Mouse (Mus musculus) testis, adult 2 months (tissue): ENCODE data around the gene Lrrk1. TPM values are rescaled to one million over a fixed set of nuclear protein-coding genes. Genes with fewer than 3 reads are reported as not detected.

Experiments used
- H3K27ac ChIP-seq: fragments of 200-500 bp; 2 replicates; pipeline ENCODE4 v1.5.1; 2012; ENCODE audit warnings: low read depth, low read length; ENCODE audit not compliant: control insufficient read depth, insufficient read depth
- H3K27me3 ChIP-seq: fragments of 200-500 bp; 2 replicates; pipeline ENCODE4 v1.6.1; 2012; ENCODE audit warnings: mild to moderate bottlenecking, low read length, moderate library complexity; ENCODE audit not compliant: control insufficient read depth, insufficient read depth
- H3K36me3 ChIP-seq: fragments of 200-500 bp; 2 replicates; pipeline ENCODE4 v1.6.1; 2012; ENCODE audit warnings: mild to moderate bottlenecking, low read length; ENCODE audit not compliant: control insufficient read depth, insufficient read depth
- H3K4me1 ChIP-seq: fragments of 200-500 bp; 2 replicates; pipeline ENCODE4 v1.6.1; 2012; ENCODE audit warnings: low read length; ENCODE audit not compliant: control insufficient read depth, insufficient read depth
- H3K4me3 ChIP-seq: fragments of 200-500 bp; 2 replicates; pipeline ENCODE4 v1.5.1; 2012; ENCODE audit warnings: low read depth, mild to moderate bottlenecking, low read length, moderate library complexity, mixed read lengths; ENCODE audit not compliant: control insufficient read depth
- CTCF ChIP-seq: fragments of 200-500 bp; IDR thresholded peaks from 2 replicates; pipeline ENCODE4 v1.5.1; 2012; ENCODE audit warnings: low read depth, mild to moderate bottlenecking, inconsistent platforms, low read length, moderate library complexity; ENCODE audit not compliant: control insufficient read depth, insufficient read depth, insufficient replicate concordance
- POLR2A ChIP-seq: fragments of 200-500 bp; IDR thresholded peaks from 2 replicates; pipeline ENCODE4 v1.6.1; 2012; ENCODE audit warnings: low read depth, mild to moderate bottlenecking, inconsistent platforms, low read length, moderate library complexity; ENCODE audit not compliant: control insufficient read depth
- polyA plus RNA-seq: library from polyadenylated mRNA; depleted of rRNA; stranded (reverse); fragments of >200 nt; gene quantifications from 2 replicates; pipeline ENCODE4 v1.2.3, GENCODE M21; 2012

Lrrk1 gene
- polyA plus RNA-seq, 1 experiment: 2.3 TPM

GRCm38 (mm10) chr7:66413093-66413492, 24.9 kb upstream of the Lrrk1 start:
- TF ChIP-seq POLR2A: no peak
- no peak for TF ChIP-seq CTCF
- Histone ChIP-seq H3K27ac (no peak overlapping the region), H3K4me1 (no peaks in the 10 kb centered on the region), H3K4me3 (no peak overlapping the region), H3K27me3 (no peaks in the 10 kb centered on the region), H3K36me3 (no peaks in the 10 kb centered on the region)

GRCm38 (mm10) chr7:66409433-66409832, 21.3 kb upstream of the Lrrk1 start:
- no peaks in the 10 kb centered on the region for H3K36me3 ChIP-seq
- H3K27me3 ChIP-seq: no peaks in the 10 kb centered on the region
- no peak overlapping the region for H3K4me3 ChIP-seq
- TF ChIP-seq CTCF: peak; percentile 55; the same call in 1 of the 2 replicates
- no peak for TF ChIP-seq POLR2A
- peaks cover 10% of the 10 kb centered on the region for H3K4me1 ChIP-seq
- no peak overlapping the region for H3K27ac ChIP-seq

DNA sequence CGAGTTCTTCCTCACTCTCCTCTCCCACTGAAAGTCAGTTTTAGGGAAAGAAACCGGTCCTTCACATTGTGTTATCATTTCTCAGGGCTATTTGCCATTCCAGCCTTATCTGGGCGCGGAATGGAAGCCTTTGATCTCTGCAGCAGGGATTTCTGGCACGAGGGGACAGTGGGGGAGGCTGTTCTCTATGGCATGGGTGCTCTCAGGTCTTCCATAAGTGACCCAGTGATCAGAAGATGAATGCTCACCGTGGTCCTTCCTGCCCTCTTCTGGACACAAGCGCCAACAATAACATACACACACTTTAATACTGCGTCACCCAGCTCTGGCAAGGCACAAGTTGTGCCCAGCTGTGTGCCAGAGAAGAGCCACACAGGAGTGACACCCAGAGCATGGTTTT, 18.8 kb upstream of the Lrrk1 start:
- Histone ChIP-seq H3K27me3 (no peaks in the 10 kb centered on the region), H3K36me3 (no peaks in the 10 kb centered on the region), H3K4me3 (no peak overlapping the region), H3K4me1 (peaks cover 13% of the 10 kb centered on the region), H3K27ac (peak overlapping the region; percentile 29; the same call in 1 of the 2 replicates)
- TF ChIP-seq CTCF (no peak), POLR2A (no peak)

DNA sequence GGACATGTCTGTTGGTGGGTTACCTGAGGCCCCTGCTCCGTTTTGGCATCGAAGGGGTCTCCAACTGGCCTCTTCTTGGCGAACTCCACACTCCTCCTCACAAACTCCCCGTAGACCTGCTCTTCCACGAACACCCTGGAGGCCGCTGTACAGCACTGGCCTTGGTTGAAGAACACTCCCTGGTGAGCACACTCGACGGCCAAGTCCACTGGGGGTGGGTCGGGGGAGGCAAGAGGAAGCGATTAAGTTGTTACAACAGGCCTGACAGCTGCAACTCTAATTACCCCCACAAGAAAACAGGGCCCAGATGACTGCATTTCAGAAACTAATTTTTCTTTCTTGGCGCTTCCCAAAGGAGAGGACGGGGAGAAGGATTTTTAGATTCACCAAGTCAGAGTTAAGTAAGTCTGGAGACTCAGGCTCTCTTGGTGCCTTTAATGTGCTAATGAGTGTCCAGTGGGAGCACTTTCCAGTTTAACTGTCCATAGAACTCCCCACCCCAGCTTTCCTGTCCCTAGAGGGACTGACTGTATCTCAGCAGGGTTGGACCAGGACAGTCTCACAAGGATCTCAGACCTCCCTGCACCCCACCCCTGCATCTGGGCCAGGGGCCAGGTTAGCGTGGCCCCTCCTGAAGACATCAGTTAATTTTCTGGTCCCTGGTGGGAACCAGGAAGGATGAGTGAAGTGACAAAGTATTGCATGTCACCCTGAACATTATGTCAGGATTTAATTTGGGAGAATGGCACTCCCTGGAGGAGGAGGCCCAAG, 18.0 kb upstream of the Lrrk1 start:
- no peaks in the 10 kb centered on the region for H3K36me3 ChIP-seq
- peaks cover 13% of the 10 kb centered on the region for H3K4me1 ChIP-seq
- H3K4me3 ChIP-seq: peak overlapping the region; percentile 12; the same call in 1 of the 2 replicates
- TF ChIP-seq POLR2A (peak; percentile 22; the same call in 1 of the 2 replicates), CTCF (no peak)
- H3K27ac ChIP-seq: peak overlapping the region; percentile 92
- H3K27me3 ChIP-seq: no peaks in the 10 kb centered on the region

DNA sequence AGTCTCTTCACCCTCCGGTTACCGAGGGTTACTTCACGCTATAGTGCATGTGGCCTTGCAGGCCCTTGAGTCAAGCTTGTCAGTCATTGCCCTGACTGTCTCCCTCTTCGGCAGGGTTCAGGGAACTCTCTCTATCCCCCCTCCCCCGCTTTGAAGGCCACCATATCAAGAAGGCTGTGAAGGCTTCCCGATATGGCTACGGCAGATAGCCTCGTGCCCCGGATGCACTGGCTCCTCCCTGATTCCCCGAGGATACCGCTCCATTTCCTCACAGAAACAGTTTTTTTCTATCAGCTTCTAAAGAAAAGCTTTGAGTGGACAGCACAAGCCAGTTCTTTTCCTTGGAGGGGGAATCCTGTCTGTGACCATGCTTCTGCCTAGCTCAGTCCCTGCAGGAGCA, 17.4 kb upstream of the Lrrk1 start:
- Histone ChIP-seq H3K4me1 (peaks cover 13% of the 10 kb centered on the region), H3K27me3 (no peaks in the 10 kb centered on the region), H3K27ac (peak overlapping the region; percentile 92), H3K4me3 (peak overlapping the region; percentile 12; the same call in 1 of the 2 replicates), H3K36me3 (no peaks in the 10 kb centered on the region)
- no peak for TF ChIP-seq CTCF
- TF ChIP-seq POLR2A: no peak

GRCm38 (mm10) chr7:66404802-66405201, 16.7 kb upstream of the Lrrk1 start:
- Histone ChIP-seq H3K27me3 (no peaks in the 10 kb centered on the region), H3K4me3 (no peak overlapping the region), H3K4me1 (peaks cover 13% of the 10 kb centered on the region), H3K27ac (peak overlapping the region; percentile 92; the same call in 1 of the 2 replicates), H3K36me3 (no peaks in the 10 kb centered on the region)
- TF ChIP-seq CTCF: no peak
- TF ChIP-seq POLR2A: no peak

DNA sequence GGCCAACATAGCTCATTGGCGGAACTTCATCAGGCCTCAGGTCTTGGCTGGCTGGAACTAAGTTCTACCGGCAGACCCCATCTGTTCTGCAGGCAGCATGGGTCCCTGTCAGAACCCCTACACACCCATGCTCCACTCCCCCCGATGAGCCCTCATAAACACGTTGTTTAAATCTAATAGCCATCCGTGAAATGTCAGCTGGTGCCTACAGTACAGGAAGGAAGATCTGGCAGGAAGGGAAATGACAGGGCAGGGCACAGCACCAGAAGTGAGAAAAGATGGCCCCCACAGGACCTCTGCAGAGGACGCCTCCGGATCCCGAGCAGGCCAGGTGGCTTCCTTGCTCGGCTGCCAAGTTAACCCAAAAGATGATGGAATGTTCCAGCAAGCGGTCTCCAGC, 16.0 kb upstream of the Lrrk1 start:
- H3K4me3 ChIP-seq: no peak overlapping the region
- no peaks in the 10 kb centered on the region for H3K36me3 ChIP-seq
- no peak for TF ChIP-seq CTCF
- no peak for TF ChIP-seq POLR2A
- H3K27me3 ChIP-seq: no peaks in the 10 kb centered on the region
- peaks cover 13% of the 10 kb centered on the region for H3K4me1 ChIP-seq
- H3K27ac ChIP-seq: no peak overlapping the region
